Mouse (Mus musculus) E14TG2a.4 (cell line): ENCODE measurements around the gene Synpo2l.

ENCODE experiments used
- CTCF ChIP-seq: conservative IDR thresholded peaks from 2 replicates; pipeline ENCODE4 v1.5.1; 2014; ENCODE audit warnings: low read length
- NANOG ChIP-seq: IDR thresholded peaks from 2 replicates; pipeline ENCODE4 v1.6.1; 2014; ENCODE audit warnings: borderline replicate concordance, low read length, mixed read lengths
- POU5F1 ChIP-seq: IDR thresholded peaks from 2 replicates; pipeline ENCODE4 v1.6.1; 2014; ENCODE audit warnings: low read length, borderline replicate concordance

GRCm38 (mm10) chr14:20659687-20660086, 8.5 kb downstream of the Synpo2l start:
- no peak for TF ChIP-seq CTCF
- TF ChIP-seq NANOG: no peak
- no peak for TF ChIP-seq POU5F1
